Mouse (Mus musculus) spleen, postnatal 14 days (tissue): Measurements from ENCODE around the gene Ctnnbl1.

Source experiments
- DNase-seq, 2 experiments: peaks; one replicate each; pipeline ENCODE4 v3.0.0; 2021 to 2022; ENCODE audit warnings: low spot score in 2 of 2

The Ctnnbl1 gene

DNA sequence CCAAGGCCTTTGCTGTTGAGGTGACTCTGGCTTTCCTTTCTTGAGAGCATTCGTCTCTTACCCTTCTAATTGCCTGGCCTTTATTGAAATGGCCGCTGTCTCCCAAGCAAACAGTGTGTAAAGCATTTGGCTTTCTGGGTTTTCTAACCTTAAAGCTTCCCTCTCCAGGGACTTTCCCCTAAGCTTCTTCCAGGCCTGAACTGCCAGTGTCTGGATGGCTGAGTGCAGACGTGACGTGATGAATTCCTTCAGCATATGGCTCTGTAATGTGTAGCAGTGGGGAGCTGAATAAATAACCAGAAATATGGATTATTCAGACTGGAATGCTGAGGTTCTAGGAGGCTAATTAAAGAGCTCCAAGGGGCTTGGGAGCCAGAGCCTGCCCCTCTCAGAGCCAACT is 84.1 kb downstream of the Ctnnbl1 start:
- DNase-seq: no peak

DNA sequence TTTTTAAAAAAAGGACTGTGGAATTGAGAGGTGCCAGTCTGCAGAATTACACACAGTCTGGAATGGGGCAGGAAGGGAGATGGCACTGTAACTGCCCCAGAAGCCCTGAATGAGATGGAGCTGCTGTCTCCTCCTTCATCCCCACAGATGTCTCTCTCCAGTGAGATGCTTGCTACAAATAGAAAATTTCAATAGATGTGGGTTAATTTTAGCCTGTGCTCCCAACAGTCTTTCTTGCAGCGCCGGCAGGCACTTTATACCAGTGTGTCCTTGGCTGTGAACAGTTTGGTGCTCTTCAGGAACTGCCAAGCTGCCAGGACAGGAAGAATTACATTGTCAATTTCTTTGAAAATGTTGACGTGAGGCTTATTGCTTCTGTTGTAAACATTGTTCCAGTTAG is 86.3 kb downstream of the Ctnnbl1 start:
- no peak for DNase-seq

GRCm38 (mm10) chr2:157824249-157824648 is 87.0 kb downstream of the Ctnnbl1 start:
- no peak for DNase-seq

GRCm38 (mm10) chr2:157830101-157830500 is 92.9 kb downstream of the Ctnnbl1 start:
- no peak for DNase-seq

DNA sequence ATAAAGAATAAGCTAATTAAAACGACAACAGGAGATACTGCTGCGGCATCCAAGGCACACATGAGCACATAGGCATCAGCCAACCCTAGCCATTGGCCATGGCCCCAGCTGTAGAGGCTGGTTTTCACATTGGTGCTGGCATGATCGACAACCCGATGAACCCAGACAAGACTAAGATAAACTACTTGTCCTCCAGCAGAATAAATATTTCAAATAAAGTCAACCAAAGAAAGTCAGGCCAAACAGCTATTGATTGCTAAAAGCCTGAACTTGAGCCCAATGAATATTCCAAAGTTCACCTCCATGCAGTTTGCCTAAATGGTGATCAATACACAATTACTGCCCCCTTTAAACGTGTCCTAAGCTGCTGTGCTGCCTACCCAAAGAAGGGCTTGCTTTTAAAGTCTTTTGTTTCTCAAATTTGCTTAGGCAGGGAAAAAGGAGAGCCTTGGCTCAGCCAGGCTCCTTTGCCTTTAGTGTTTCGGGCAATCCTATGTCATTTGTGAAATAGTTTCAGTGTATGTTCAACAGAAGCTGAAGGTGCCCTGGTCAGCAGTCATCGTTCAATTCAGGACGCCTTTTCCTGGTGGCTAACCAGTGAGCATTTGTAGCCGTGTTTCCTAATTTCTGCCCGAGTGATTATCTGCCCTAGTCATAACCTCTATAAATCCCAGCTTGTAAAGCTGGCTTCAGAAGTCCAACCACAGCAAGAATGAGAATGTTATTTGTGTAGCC is 93.6 kb downstream of the Ctnnbl1 start:
- DNase-seq: no peak

DNA sequence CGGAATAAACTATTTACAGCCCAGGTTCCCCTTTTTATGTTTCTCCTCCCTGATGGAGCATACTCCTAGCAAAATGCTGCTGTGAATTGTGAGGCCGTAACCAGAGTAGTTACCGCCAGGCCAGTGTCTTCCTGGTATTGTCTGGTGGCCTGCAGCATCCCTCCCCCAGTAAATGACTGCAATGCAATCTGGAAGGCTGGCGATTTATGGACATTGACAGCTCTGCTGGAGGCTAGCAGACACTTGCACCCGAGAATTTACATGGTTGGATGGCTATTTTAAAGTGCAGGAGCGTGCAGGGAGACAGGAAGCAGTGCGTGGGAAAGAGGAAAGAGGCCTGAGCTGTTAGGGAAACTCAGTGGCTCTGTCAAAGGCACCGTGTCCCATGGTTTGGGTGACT is 99.8 kb downstream of the Ctnnbl1 start:
- DNase-seq: no peak

DNA sequence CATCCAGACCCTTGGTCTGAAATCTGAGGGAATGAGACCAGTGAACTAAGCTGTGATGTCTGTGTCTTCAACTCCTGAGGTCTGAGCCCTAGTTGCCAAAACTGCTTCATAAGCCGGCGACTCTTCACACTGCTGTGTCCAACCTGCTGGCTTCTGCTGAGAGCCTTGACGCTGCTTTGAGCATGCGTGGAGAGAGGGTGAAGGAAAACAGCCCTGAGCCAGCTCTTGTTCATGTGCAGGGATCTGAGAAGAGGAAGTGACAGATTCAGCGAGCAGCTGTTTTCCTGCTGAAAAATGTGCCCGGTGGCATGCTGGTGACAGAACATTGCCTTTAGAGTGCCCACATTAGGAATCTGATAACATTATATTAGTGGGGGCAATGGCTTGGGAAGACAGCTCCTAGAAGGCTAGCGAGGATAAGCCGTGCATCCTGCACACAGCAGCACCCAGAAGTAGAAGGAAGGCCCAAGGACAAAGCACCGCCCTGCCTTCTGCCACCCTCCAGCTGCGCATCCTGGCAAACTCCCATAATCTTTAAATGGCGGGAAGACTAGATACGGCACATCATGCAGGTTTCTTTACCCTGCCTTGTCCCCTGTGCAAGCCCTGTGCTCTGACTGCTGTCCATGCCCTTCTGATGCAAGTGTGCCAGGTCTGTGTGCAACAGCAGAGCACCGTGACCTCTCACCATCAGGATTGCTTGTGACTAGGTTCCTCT is 101.2 kb downstream of the Ctnnbl1 start:
- no peak for DNase-seq

DNA sequence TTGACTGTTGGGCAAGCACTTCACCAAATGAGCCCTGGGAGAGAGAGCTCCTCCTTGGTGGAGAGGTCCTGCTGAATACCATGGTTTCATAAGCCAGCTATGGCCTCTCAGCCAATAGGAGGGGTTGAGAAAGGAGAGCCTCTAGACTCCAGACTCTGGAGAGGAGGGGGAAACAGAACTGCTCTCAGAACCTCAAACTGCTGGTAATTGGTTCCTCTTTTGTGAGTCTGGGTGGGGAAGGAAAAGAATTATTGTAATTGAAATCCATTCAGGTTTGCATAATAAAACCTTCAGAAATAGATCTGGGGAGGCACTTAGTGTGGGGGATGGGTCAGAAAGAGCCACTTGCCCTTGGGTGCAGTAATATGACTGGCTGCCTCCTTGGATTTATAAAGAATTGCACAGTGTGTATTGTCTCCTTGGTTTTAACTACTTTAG is 103.5 kb downstream of the Ctnnbl1 start:
- DNase-seq: no peak

DNA sequence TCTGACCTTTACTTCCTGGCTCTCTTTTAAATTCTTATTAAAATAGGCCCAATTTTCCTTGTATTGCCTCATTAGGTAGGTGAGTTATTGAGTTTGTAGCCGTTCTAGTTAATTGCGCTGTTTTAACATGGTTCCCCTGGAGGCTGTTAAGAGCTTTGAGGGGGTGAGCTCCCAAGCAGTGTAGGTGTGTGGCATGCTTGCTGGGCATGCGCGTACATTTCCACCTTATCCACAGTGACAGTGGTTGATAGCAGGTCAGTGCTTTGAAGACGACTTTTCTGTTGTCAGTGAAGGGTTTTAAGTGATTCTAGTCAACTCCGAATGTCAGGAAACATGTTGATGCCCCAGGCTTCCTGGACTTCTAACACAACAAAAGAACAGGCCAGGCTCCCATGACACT is 103.9 kb downstream of the Ctnnbl1 start:
- no peak for DNase-seq

- DNase-seq: no peak
Measured at GRCm38 (mm10) chr2:157844746-157845145, 107.5 kb downstream of the Ctnnbl1 start.

DNA sequence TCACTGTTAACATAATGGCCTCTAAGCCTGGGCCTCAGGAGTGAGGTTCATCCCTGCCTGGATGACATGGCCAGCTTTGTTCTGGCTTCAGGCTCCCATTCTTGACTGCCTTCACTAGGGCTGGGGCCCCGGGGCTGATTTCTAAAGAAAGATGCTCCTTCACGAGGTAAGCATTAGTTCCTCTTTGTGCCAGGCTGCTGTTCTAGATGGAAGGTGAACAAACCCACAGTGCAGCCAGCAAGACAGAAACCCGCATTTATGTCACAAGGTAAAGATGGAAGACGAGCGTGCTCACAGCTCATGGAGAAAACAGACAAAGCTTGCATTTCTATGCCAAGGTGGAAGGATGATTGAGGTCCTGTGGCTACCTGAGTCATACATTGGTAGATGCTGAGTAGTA is 108.6 kb downstream of the Ctnnbl1 start:
- DNase-seq: no peak

GRCm38 (mm10) chr2:157853135-157853534 is 115.9 kb downstream of the Ctnnbl1 start:
- no peak for DNase-seq

DNA sequence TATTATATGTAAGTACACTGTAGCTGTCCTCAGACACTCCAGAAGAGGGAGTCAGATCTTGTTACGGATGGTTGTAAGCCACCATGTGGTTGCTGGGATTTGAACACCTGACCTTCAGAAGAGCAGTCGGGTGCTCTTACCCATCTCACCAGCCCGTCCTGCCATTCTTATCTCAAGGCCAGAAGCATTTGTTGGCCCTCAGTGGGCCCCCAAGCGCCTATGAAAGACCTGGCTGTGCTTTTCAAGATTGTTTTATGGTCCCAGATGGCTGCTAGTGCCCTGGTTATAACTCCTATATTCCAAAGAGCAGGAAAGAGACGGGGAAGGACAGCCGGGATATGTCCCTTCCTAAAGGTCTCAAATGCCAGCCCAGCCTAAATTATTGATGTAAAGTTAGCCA is 118.6 kb downstream of the Ctnnbl1 start:
- DNase-seq: no peak

DNA sequence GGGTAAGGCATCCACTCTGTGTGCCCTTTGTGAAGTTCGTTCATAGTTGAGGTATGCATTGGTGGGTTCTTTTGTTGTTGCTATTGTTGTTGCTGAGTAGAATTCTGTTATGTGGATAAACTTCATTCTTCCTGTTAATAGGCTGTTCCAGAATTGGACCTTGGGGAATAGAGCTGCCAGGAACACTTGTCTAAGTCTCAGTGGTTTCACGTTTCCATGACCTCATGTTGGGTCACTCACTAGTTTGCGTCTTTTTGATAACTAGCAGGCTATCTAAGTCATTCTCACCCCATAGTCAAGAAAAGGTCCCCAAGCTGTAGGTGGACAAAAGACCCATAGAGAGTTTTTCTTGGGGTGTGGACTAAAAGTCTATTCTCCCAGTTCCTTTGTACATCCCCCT is 120.3 kb downstream of the Ctnnbl1 start:
- no peak for DNase-seq

DNA sequence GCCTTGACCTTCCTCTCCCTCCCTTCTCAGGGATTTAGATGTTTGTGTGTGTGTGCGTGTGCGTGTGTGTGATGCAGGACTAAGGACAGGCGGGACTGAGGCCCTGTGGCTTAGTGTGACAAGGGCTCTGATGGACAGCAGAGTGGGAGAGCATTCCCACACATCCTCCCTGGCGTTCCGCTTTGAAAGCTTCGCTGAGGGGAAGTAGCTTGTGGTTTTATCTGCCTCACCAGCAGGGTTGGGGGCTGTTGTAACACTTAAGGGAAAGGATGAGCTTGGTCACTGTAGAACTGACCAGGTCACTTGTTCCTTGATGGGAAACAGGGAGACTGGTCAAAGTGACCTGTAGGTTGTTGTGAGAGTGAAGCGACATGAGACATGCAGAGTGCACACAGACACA is 121.1 kb downstream of the Ctnnbl1 start:
- DNase-seq: no peak

- DNase-seq: no peak
Measured at GRCm38 (mm10) chr2:157859046-157859701, 122.0 kb downstream of the Ctnnbl1 start.

GRCm38 (mm10) chr2:157861273-157861944 is 124.2 kb downstream of the Ctnnbl1 start:
- DNase-seq: no peak

GRCm38 (mm10) chr2:157862306-157862705 is 125.1 kb downstream of the Ctnnbl1 start:
- no peak for DNase-seq

DNA sequence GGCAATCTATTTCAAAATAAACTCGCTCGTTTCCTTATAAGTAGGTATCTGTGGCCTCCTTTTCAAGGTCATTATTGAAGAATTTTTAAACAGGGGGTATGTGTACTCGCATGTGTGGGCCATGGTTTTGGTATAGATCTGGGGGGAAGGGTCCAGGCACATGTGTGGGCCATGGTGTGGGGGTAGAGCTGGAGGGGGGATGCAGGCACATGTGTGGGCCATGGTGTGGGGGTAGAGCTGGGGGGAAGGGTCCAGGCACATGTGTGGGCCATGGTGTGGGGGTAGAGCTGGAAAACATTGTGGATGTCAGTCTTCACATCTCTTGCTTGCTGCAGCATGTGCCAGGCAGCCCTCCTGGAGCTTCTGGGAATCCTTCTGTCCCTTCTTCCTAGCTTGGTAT is 129.9 kb downstream of the Ctnnbl1 start:
- DNase-seq: no peak

GRCm38 (mm10) chr2:157870247-157870646 is 133.0 kb downstream of the Ctnnbl1 start:
- no peak for DNase-seq

- no peak for DNase-seq
Measured at GRCm38 (mm10) chr2:157873223-157873622, 136.0 kb downstream of the Ctnnbl1 start.

DNA sequence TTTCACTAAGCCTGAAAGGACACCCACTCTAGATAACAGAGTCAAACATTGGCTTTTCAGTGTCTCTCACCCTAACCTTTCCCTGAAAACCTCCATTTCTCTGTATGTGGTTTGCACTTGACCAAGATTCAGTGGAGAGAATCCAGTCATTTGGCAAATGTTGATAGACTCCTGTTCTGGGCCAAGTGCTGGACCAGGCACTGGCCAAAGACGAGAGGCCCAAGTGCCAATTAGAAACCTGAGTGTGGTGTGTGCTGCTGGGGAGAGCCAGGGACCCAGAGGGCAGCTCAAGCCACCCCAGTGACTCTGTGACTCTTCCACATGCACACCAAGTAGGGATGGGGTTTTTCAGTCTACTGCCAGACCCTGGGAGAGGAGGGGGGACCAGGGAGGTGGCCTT is 136.5 kb downstream of the Ctnnbl1 start:
- DNase-seq: no peak
